Mouse (Mus musculus): ENCODE measurements around the gene Lrrc2.

DNA sequence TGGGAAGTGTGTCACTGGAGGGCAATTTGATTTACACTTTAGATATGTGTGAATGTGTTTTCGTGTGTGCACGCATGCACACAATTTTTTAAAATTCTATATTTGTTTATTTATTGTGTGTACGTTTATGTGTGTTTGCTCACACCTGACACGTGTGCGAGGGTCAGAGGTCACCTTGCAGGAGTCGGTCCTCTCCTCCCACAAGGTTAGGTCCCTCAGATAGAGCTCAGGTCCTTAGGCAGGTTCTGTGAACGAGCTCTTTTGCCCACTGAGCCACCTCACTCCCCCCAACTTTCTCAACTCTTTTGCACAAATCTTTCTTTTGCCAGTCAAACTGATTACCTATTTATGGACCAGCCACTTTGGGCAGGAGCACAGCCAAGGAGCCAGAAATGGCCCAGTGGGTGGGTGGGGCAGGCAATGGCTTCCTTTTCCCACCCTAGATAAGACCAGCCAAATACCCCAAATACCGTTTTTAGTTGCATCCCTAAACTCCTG lies 2.5 kb upstream of the Lrrc2 start:
- no peak for TF ChIP-seq CTCF (IDR thresholded peaks at IDR 0.05; ENCODE audit: extremely low read depth, insufficient read depth, insufficient read length, insufficient replicate concordance)
- no peak for TF ChIP-seq POLR2A (IDR thresholded peaks at IDR 0.05; ENCODE audit: low read depth, low read length)
